Mouse (Mus musculus): ENCODE measurements around the gene Wfdc16. TPM values are rescaled to one million over a fixed set of nuclear protein-coding genes. Genes with fewer than 3 reads are reported as not detected.

Wfdc16 gene
- polyA plus RNA-seq, 1 experiment from 2014 or later, result not detected

GRCm38 (mm10) chr2:164670261-164670660 is 31.7 kb upstream of the Wfdc16 start:
- Histone ChIP-seq H3K4me2 (ENCODE audit: low read length) (no peak overlapping the region), H3K27me3 (ENCODE audit: control insufficient read depth, insufficient read depth, low read length) (no peaks in the 10 kb centered on the region), H3K4me1 (ENCODE audit: control insufficient read depth, insufficient read depth, low read length) (no peaks in the 10 kb centered on the region), H3K9ac (replicated peaks; ENCODE audit: low read length) (no peak overlapping the region), H3K9me3 (ENCODE audit: control insufficient read depth, low read length) (no peaks in the 10 kb centered on the region), H3K27ac (replicated peaks; ENCODE audit: low read depth, low read length) (no peak overlapping the region), H3K4me3 (replicated peaks; ENCODE audit: low read depth, low read length) (no peak overlapping the region), H3K36me3 (ENCODE audit: control insufficient read depth, insufficient read depth, low read length) (no peaks in the 10 kb centered on the region)
- WGBS, result 85% methylated on average over 5 of the region's 5 CpGs
- no peak for ATAC-seq (ENCODE audit: low FRiP score, low TSS enrichment)
- DNase-seq, result no peak

- no peak for DNase-seq
- Histone ChIP-seq H3K9me3 (ENCODE audit: control insufficient read depth, low read length) (no peaks in the 10 kb centered on the region), H3K4me3 (replicated peaks; ENCODE audit: low read depth, low read length) (no peak overlapping the region), H3K4me1 (ENCODE audit: control insufficient read depth, insufficient read depth, low read length) (no peaks in the 10 kb centered on the region), H3K27me3 (ENCODE audit: control insufficient read depth, insufficient read depth, low read length) (no peaks in the 10 kb centered on the region), H3K36me3 (ENCODE audit: control insufficient read depth, insufficient read depth, low read length) (no peaks in the 10 kb centered on the region), H3K9ac (replicated peaks; ENCODE audit: low read length) (no peak overlapping the region), H3K27ac (replicated peaks; ENCODE audit: low read depth, low read length) (no peak overlapping the region), H3K4me2 (ENCODE audit: low read length) (no peak overlapping the region)
- 89% methylated on average over 7 of the region's 7 CpGs for WGBS
- ATAC-seq (ENCODE audit: low FRiP score, low TSS enrichment), result no peak
Observed at GRCm38 (mm10) chr2:164664851-164665250, 26.3 kb upstream of the Wfdc16 start.

GRCm38 (mm10) chr2:164656483-164656882 is 17.9 kb upstream of the Wfdc16 start, which contains the start of gene Wfdc9:
Wfdc9 (minus strand) TSS chr2:164656583.
- no peak within 1 kb of the TSS for H3K27ac ChIP-seq (replicated peaks; ENCODE audit: low read depth, low read length)
- H3K36me3 ChIP-seq (ENCODE audit: control insufficient read depth, insufficient read depth, low read length), result no peaks in the 10 kb centered on the region
- H3K9me3 ChIP-seq (ENCODE audit: control insufficient read depth, low read length), result no peaks in the 10 kb centered on the region
- H3K4me1 ChIP-seq (ENCODE audit: control insufficient read depth, insufficient read depth, low read length), result no peaks in the 10 kb centered on the region
- H3K9ac ChIP-seq (replicated peaks; ENCODE audit: low read length), result no peak within 1 kb of the TSS
- no peak within 1 kb of the TSS for H3K4me2 ChIP-seq (ENCODE audit: low read length)
- H3K4me3 ChIP-seq (replicated peaks; ENCODE audit: low read depth, low read length), result no peak within 1 kb of the TSS
- ATAC-seq (ENCODE audit: low FRiP score, low TSS enrichment) (no peak), DNase-seq (no peak)
- H3K27me3 ChIP-seq (ENCODE audit: control insufficient read depth, insufficient read depth, low read length), result no peaks in the 10 kb centered on the region
- 81% methylated on average over 9 of the region's 9 CpGs for WGBS

GRCm38 (mm10) chr2:164655858-164656257 is 17.3 kb upstream of the Wfdc16 start, which contains the start of gene Wfdc10:
Wfdc10 (plus strand) TSS chr2:164656046.
- Histone ChIP-seq H3K9me3 (ENCODE audit: control insufficient read depth, low read length) (no peaks in the 10 kb centered on the region), H3K27ac (replicated peaks; ENCODE audit: low read depth, low read length) (no peak within 1 kb of the TSS), H3K4me2 (ENCODE audit: low read length) (no peak within 1 kb of the TSS), H3K27me3 (ENCODE audit: control insufficient read depth, insufficient read depth, low read length) (no peaks in the 10 kb centered on the region), H3K4me3 (replicated peaks; ENCODE audit: low read depth, low read length) (no peak within 1 kb of the TSS), H3K4me1 (ENCODE audit: control insufficient read depth, insufficient read depth, low read length) (no peaks in the 10 kb centered on the region), H3K36me3 (ENCODE audit: control insufficient read depth, insufficient read depth, low read length) (no peaks in the 10 kb centered on the region), H3K9ac (replicated peaks; ENCODE audit: low read length) (no peak within 1 kb of the TSS)
- ATAC-seq (ENCODE audit: low FRiP score, low TSS enrichment) (no peak), DNase-seq (peak; percentile 75)
- 15% methylated on average over 11 of the region's 11 CpGs for WGBS

- no peak for ATAC-seq (ENCODE audit: low FRiP score, low TSS enrichment)
- DNase-seq, result no peak
Observed at GRCm38 (mm10) chr2:164641881-164642673, 3.5 kb upstream of the Wfdc16 start.

GRCm38 (mm10) chr2:164641129-164641528 is 2.5 kb upstream of the Wfdc16 start:
- DNase-seq (no peak), ATAC-seq (ENCODE audit: low FRiP score, low TSS enrichment) (no peak)
- no peaks in the 10 kb centered on the region for H3K9me3 ChIP-seq (ENCODE audit: control insufficient read depth, low read length)
- no peak overlapping the region for H3K27ac ChIP-seq (replicated peaks; ENCODE audit: low read depth, low read length)
- no peak overlapping the region for H3K4me3 ChIP-seq (replicated peaks; ENCODE audit: low read depth, low read length)
- no peaks in the 10 kb centered on the region for H3K27me3 ChIP-seq (ENCODE audit: control insufficient read depth, insufficient read depth, low read length)
- WGBS, result 66% methylated on average over 7 of the region's 7 CpGs
- H3K4me1 ChIP-seq (ENCODE audit: control insufficient read depth, insufficient read depth, low read length), result no peaks in the 10 kb centered on the region
- no peak overlapping the region for H3K4me2 ChIP-seq (ENCODE audit: low read length)
- H3K36me3 ChIP-seq (ENCODE audit: control insufficient read depth, insufficient read depth, low read length), result no peaks in the 10 kb centered on the region
- H3K9ac ChIP-seq (replicated peaks; ENCODE audit: low read length), result no peak overlapping the region

More at GRCm38 (mm10) chr2:164641881-164642673, 3.5 kb upstream of the Wfdc16 start:
- no peaks in the 10 kb centered on the region for H3K36me3 ChIP-seq (ENCODE audit: control insufficient read depth, insufficient read depth, low read length)
- H3K9me3 ChIP-seq (ENCODE audit: control insufficient read depth, low read length), result no peaks in the 10 kb centered on the region
- no peak overlapping the region for H3K4me3 ChIP-seq (replicated peaks; ENCODE audit: low read depth, low read length)
- H3K4me2 ChIP-seq (ENCODE audit: low read length), result no peak overlapping the region
- no peaks in the 10 kb centered on the region for H3K4me1 ChIP-seq (ENCODE audit: control insufficient read depth, insufficient read depth, low read length)
- no peak overlapping the region for H3K27ac ChIP-seq (replicated peaks; ENCODE audit: low read depth, low read length)
- 76% methylated on average over 13 of the region's 13 CpGs for WGBS
- H3K9ac ChIP-seq (replicated peaks; ENCODE audit: low read length), result no peak overlapping the region
- no peaks in the 10 kb centered on the region for H3K27me3 ChIP-seq (ENCODE audit: control insufficient read depth, insufficient read depth, low read length)

- Histone ChIP-seq H3K36me3 (ENCODE audit: control insufficient read depth, insufficient read depth, low read length) (no peaks in the 10 kb centered on the region), H3K4me1 (ENCODE audit: control insufficient read depth, insufficient read depth, low read length) (no peaks in the 10 kb centered on the region), H3K4me3 (replicated peaks; ENCODE audit: low read depth, low read length) (no peak overlapping the region), H3K27ac (replicated peaks; ENCODE audit: low read depth, low read length) (no peak overlapping the region), H3K27me3 (ENCODE audit: control insufficient read depth, insufficient read depth, low read length) (no peaks in the 10 kb centered on the region), H3K9ac (replicated peaks; ENCODE audit: low read length) (no peak overlapping the region), H3K9me3 (ENCODE audit: control insufficient read depth, low read length) (no peaks in the 10 kb centered on the region), H3K4me2 (ENCODE audit: low read length) (no peak overlapping the region)
- WGBS, result 81% methylated on average over 9 of the region's 9 CpGs
- ATAC-seq (ENCODE audit: low FRiP score, low TSS enrichment), result no peak
- no peak for DNase-seq
Observed at GRCm38 (mm10) chr2:164635266-164635665, 3.3 kb downstream of the Wfdc16 start.

- 86% methylated on average over 4 of the region's 4 CpGs for WGBS
- Histone ChIP-seq H3K27me3 (ENCODE audit: control insufficient read depth, insufficient read depth, low read length) (no peaks in the 10 kb centered on the region), H3K9ac (replicated peaks; ENCODE audit: low read length) (no peak overlapping the region), H3K36me3 (ENCODE audit: control insufficient read depth, insufficient read depth, low read length) (no peaks in the 10 kb centered on the region), H3K4me2 (ENCODE audit: low read length) (no peak overlapping the region), H3K4me3 (replicated peaks; ENCODE audit: low read depth, low read length) (no peak overlapping the region), H3K9me3 (ENCODE audit: control insufficient read depth, low read length) (no peaks in the 10 kb centered on the region), H3K4me1 (ENCODE audit: control insufficient read depth, insufficient read depth, low read length) (no peaks in the 10 kb centered on the region), H3K27ac (replicated peaks; ENCODE audit: low read depth, low read length) (no peak overlapping the region)
- ATAC-seq (ENCODE audit: low FRiP score, low TSS enrichment), result no peak
- no peak for DNase-seq
Observed at GRCm38 (mm10) chr2:164621775-164622174, 16.8 kb downstream of the Wfdc16 start.

- H3K9ac ChIP-seq (replicated peaks; ENCODE audit: low read length), result no peak overlapping the region
- H3K27me3 ChIP-seq (ENCODE audit: control insufficient read depth, insufficient read depth, low read length), result no peaks in the 10 kb centered on the region
- no peak overlapping the region for H3K27ac ChIP-seq (replicated peaks; ENCODE audit: low read depth, low read length)
- DNase-seq (no peak), ATAC-seq (ENCODE audit: low FRiP score, low TSS enrichment) (no peak)
- no peaks in the 10 kb centered on the region for H3K4me1 ChIP-seq (ENCODE audit: control insufficient read depth, insufficient read depth, low read length)
- H3K36me3 ChIP-seq (ENCODE audit: control insufficient read depth, insufficient read depth, low read length), result no peaks in the 10 kb centered on the region
- 90% methylated on average over 5 of the region's 5 CpGs for WGBS
- no peaks in the 10 kb centered on the region for H3K9me3 ChIP-seq (ENCODE audit: control insufficient read depth, low read length)
- no peak overlapping the region for H3K4me3 ChIP-seq (replicated peaks; ENCODE audit: low read depth, low read length)
- no peak overlapping the region for H3K4me2 ChIP-seq (ENCODE audit: low read length)
Observed at GRCm38 (mm10) chr2:164619050-164619449, 19.5 kb downstream of the Wfdc16 start.
